In the genomic region with DNA sequence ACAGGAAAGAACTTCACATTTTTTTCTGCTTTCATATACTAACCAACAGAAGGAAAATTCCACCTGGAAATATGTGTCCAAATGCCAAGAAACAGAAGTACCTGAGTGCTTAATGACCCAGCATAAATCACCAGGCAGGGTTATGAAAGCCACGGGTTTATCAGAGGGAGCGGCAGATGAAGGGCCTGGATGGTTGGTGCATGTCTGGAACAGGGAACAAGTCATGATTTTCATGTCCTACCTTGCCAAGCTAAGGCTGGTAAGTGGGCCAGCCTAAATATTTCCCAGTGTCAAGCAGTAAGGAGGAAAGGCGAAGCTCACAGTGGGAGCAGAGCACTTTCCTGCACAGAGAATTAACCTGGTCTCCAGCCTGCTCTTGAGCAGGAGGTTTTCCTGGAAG, we compare ENCODE assay signal across 16 mouse cellular contexts.
"Had no signal": no experiment of that assay in that cellular context is flagged by ENCODE, and none has a peak within 500 bp of the region (broad histone marks: within the 10 kb centered on the region; RNA-seq: fewer than 3 reads in every experiment).

No protein-coding gene starts in this region.

- H3K9ac ChIP-seq: hindbrain, embryonic 12.5 days; limb, embryonic 12.5 days; liver, embryonic 13.5 days; liver, postnatal 0 days; midbrain, embryonic 15.5 days; neural tube, embryonic 13.5 days had no signal

- H3K27me3 ChIP-seq: hindbrain, embryonic 12.5 days; limb, embryonic 12.5 days; liver, embryonic 13.5 days; midbrain, embryonic 15.5 days; neural tube, embryonic 13.5 days had no signal

- H3K4me3 ChIP-seq: hindbrain, embryonic 12.5 days; limb, embryonic 12.5 days; liver, embryonic 13.5 days; midbrain, embryonic 10.5 days; midbrain, embryonic 15.5 days; neural tube, embryonic 13.5 days had no signal

- DNase-seq: kidney, postnatal 10 days; layer of hippocampus, adult 9-11 months; liver; liver, embryonic 13.5 days; liver, postnatal 0 days; lung, postnatal 36 days; right cerebral cortex, postnatal 25 days; thymus, adult 18-20 months; thymus, postnatal 14 days had no signal

- H3K9me3 ChIP-seq: hindbrain, embryonic 12.5 days; limb, embryonic 12.5 days; liver, embryonic 13.5 days; midbrain, embryonic 10.5 days; midbrain, embryonic 15.5 days; neural tube, embryonic 13.5 days had no signal

- H3K4me1 ChIP-seq: limb, embryonic 12.5 days; liver, embryonic 13.5 days; midbrain, embryonic 15.5 days had no signal

- H3K4me2 ChIP-seq: hindbrain, embryonic 12.5 days; limb, embryonic 12.5 days; liver, embryonic 13.5 days; midbrain, embryonic 15.5 days; neural tube, embryonic 13.5 days had no signal

- ATAC-seq: hindbrain, embryonic 16.5 days; inflammation-experienced regulatory T-cells, adult 6 months; liver, postnatal 0 days; midbrain, embryonic 15.5 days had no signal

- H3K27ac ChIP-seq: hindbrain, embryonic 12.5 days; limb, embryonic 12.5 days; liver, embryonic 13.5 days; midbrain, embryonic 10.5 days; midbrain, embryonic 15.5 days; neural tube, embryonic 13.5 days had no signal

- H3K36me3 ChIP-seq: hindbrain, embryonic 12.5 days; limb, embryonic 12.5 days; liver, embryonic 13.5 days; midbrain, embryonic 10.5 days; midbrain, embryonic 15.5 days; neural tube, embryonic 13.5 days had no signal
